Mouse (Mus musculus) heart, embryonic 13.5 days (tissue): ENCODE data around the gene Rpgrip1l. TPM values are rescaled to one million over a fixed set of nuclear protein-coding genes. Genes with fewer than 3 reads are reported as not detected.

ENCODE experiments used
- ATAC-seq: fragments of 200-750 bp; cut with Nextera tagmentation; 2 replicates; pipeline ENCODE4 v1.8.0; 2017; ENCODE audit warnings: moderate TSS enrichment; ENCODE audit not compliant: insufficient number of reproducible peaks, low FRiP score, low TSS enrichment; ENCODE audit errors: extremely low read depth
- H3K27ac ChIP-seq: fragments of 300-500 bp; sonication (generic); replicated peaks from 2 replicates; pipeline ENCODE4 v1.5.1; 2015; ENCODE audit warnings: moderate library complexity, mild to moderate bottlenecking, inconsistent platforms
- H3K27me3 ChIP-seq: fragments of 300-500 bp; sonication (generic); replicated peaks from 2 replicates; pipeline ENCODE4 v1.6.1; 2015; ENCODE audit warnings: mild to moderate bottlenecking, inconsistent platforms
- H3K36me3 ChIP-seq: fragments of 300-500 bp; sonication (generic); 2 replicates; pipeline ENCODE4 v1.6.1; 2015; ENCODE audit warnings: mild to moderate bottlenecking, inconsistent platforms
- H3K4me1 ChIP-seq: fragments of 300-500 bp; sonication (generic); 2 replicates; pipeline ENCODE4 v1.6.1; 2015; ENCODE audit warnings: inconsistent platforms
- H3K4me2 ChIP-seq: fragments of 300-500 bp; sonication (generic); 2 replicates; pipeline ENCODE4 v1.6.1; 2015; ENCODE audit warnings: inconsistent platforms, mild to moderate bottlenecking, moderate library complexity
- H3K4me3 ChIP-seq: fragments of 300-500 bp; sonication (generic); 2 replicates; pipeline ENCODE4 v1.5.1; 2015; ENCODE audit warnings: moderate library complexity, mild to moderate bottlenecking, inconsistent platforms
- H3K9ac ChIP-seq: fragments of 300-500 bp; sonication (generic); 2 replicates; pipeline ENCODE4 v1.6.1; 2015; ENCODE audit warnings: inconsistent platforms, mild to moderate bottlenecking, moderate library complexity
- H3K9me3 ChIP-seq: fragments of 300-500 bp; sonication (generic); 2 replicates; pipeline ENCODE4 v1.6.1; 2016; ENCODE audit warnings: inconsistent platforms
- WGBS: fragments of 180-500 bp; shearing (Covaris S2); methylation state at CpG from one replicate; pipeline ENCODE4 v1.1.7; 2015; ENCODE audit warnings: mixed read lengths; 5-methylcytosine and 5-hydroxymethylcytosine counted together
- polyA plus RNA-seq: library from polyadenylated mRNA; unstranded; fragments of >200 nt; fragmentation: Nextera tagmentation; extraction: Ambion mirVana; gene quantifications from 2 replicates; pipeline ENCODE4 v1.2.1, GENCODE M21; 2015

The Rpgrip1l gene
- polyA plus RNA-seq, 1 experiment from 2014 or later, result 6.9 TPM

DNA sequence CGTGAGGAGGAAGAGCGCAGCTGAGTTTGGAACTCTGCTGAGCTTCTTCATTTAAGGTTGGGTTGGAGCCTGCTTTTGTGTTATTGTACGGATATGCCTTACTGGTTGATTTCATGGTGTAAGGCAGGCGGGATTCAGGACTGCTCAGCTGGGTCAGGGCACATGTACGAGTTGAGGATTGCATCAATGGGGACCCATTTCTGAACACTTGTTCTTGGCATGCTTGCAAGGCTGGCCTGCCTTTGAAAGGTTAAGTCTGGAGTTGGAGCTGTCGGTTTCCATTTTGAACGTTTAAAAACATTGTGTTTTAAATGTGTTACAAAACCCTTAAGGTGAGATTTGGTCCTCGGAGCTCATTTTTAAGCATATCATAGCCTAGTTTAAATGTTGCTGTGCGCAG, 16.0 kb upstream of the Rpgrip1l start:
- Histone ChIP-seq H3K9ac (peak overlapping the region; percentile 40; the same call in 1 of the 2 replicates), H3K4me1 (peaks cover 48% of the 10 kb centered on the region), H3K9me3 (no peaks in the 10 kb centered on the region), H3K4me2 (no peak overlapping the region), H3K4me3 (no peak overlapping the region), H3K27ac (peak overlapping the region; percentile 74), H3K27me3 (no peaks in the 10 kb centered on the region), H3K36me3 (peaks cover 22% of the 10 kb centered on the region)
- WGBS, result 77% methylated on average over 9 of the region's 9 CpGs
- no peak for ATAC-seq

DNA sequence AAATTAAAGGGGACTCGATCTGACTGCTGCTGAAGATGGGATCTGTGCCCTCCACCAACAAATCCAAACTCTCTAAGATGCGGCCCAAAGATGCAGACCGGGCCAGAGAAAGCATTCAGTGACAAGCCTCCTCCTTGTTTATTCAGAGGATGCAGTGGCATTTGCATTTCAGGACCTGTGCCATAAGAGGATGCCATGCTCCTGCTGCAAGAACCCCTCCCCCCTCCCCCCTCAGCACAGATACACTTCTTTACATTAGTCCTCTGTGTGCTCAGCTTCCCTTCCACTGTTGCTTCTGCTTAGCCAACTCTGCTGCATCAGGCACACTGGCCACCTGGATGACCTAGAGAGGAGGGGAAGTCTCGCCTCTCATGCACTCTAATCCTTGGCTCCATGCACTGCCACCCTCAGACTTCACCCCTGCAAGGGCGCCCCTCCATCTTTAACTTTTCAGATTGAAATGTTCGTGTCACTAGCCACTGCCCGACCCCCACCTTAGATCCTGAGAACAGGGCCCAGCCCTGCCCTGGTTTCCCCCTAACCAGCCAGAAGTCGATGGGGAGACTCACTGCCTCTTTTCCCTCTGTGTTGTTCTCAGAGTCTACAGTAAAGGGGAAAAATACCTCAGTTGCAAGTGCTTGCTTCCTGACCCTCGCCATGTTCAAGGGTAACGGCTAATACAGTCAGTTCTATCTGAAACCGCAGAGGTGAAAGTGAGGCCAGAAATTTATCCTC, 14.6 kb upstream of the Rpgrip1l start:
- Histone ChIP-seq H3K27ac (no peak overlapping the region), H3K4me2 (no peak overlapping the region), H3K4me1 (peaks cover 54% of the 10 kb centered on the region), H3K36me3 (peaks cover 22% of the 10 kb centered on the region), H3K9me3 (no peaks in the 10 kb centered on the region), H3K27me3 (no peaks in the 10 kb centered on the region), H3K4me3 (no peak overlapping the region), H3K9ac (no peak overlapping the region)
- no peak for ATAC-seq
- WGBS, result 78% methylated on average over 11 of the region's 11 CpGs

DNA sequence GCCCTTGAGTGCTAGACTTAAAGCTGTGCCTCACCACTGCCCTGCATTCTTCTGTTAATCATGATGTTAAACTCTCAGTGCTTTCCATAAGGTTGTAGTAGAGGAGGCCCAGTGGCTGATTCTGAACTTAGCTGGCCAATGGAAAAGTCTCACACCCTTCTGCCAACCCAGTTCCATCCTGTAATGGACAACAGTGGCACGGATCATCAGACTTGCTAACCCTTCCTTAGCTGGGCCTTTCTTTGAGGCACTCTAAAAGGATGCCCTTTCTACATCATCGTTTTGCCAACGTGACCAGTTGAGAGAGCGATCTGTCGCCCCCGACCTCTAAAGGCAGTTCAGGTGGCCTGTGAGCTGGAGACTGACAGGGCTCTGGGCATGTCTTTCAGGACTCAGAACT, 13.9 kb upstream of the Rpgrip1l start:
- H3K36me3 ChIP-seq, result peaks cover 22% of the 10 kb centered on the region
- H3K4me1 ChIP-seq, result peaks cover 50% of the 10 kb centered on the region
- 80% methylated on average over 6 of the region's 6 CpGs for WGBS
- H3K9ac ChIP-seq, result no peak overlapping the region
- no peaks in the 10 kb centered on the region for H3K27me3 ChIP-seq
- no peak overlapping the region for H3K4me2 ChIP-seq
- no peak overlapping the region for H3K27ac ChIP-seq
- ATAC-seq, result no peak
- no peak overlapping the region for H3K4me3 ChIP-seq
- no peaks in the 10 kb centered on the region for H3K9me3 ChIP-seq

DNA sequence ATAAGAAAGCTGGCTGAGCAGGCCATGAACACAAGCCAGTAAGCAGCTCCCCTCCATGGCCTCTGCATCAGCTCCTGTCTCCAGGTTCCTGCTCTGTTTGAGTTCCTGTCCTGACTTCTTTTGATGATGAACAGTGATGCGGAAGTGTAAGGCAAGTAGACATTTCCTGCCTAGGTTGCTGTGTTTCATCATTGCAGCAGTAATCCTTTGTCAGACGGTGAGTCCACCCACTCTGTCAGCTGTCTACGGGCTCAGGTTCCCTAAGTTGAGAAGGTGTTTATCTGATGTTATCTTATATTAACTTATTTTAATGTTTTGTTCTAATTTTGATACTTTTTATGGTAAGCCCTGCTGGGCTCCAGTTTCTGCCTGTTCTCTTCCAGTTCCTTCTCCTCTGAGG, 13.0 kb upstream of the Rpgrip1l start:
- Histone ChIP-seq H3K27me3 (no peaks in the 10 kb centered on the region), H3K9ac (no peak overlapping the region), H3K4me3 (no peak overlapping the region), H3K4me2 (no peak overlapping the region), H3K27ac (no peak overlapping the region), H3K36me3 (peaks cover 22% of the 10 kb centered on the region), H3K9me3 (no peaks in the 10 kb centered on the region), H3K4me1 (peaks cover 41% of the 10 kb centered on the region)
- ATAC-seq, result no peak
- 53% methylated on average over 3 of the region's 3 CpGs for WGBS

DNA sequence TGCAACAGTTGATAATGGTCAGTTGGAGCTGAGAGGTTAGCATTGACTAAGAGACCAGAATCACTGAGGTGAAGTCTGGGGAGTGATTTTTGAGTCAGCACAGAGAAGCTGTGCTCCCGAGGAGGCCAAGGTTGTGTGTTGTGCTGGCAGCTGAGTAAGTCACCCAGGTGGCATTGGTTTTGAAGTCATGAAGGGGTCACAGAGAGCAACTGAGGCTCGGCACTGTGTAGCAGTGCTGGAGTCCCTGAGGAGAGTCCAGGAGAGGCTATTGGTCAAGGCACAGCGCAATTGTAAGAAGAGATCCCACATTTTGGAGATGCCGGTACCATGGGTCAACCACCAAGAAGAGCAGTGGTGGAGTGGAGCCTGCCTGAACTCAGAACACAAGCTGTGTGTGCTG, 11.9 kb upstream of the Rpgrip1l start:
- no peaks in the 10 kb centered on the region for H3K27me3 ChIP-seq
- no peak overlapping the region for H3K4me3 ChIP-seq
- no peak for ATAC-seq
- H3K36me3 ChIP-seq, result peaks cover 25% of the 10 kb centered on the region
- no peak overlapping the region for H3K4me2 ChIP-seq
- H3K4me1 ChIP-seq, result peaks cover 30% of the 10 kb centered on the region
- no peaks in the 10 kb centered on the region for H3K9me3 ChIP-seq
- 89% methylated on average over 4 of the region's 4 CpGs for whole genome bisulfite sequencing
- no peak overlapping the region for H3K9ac ChIP-seq
- H3K27ac ChIP-seq, result no peak overlapping the region

DNA sequence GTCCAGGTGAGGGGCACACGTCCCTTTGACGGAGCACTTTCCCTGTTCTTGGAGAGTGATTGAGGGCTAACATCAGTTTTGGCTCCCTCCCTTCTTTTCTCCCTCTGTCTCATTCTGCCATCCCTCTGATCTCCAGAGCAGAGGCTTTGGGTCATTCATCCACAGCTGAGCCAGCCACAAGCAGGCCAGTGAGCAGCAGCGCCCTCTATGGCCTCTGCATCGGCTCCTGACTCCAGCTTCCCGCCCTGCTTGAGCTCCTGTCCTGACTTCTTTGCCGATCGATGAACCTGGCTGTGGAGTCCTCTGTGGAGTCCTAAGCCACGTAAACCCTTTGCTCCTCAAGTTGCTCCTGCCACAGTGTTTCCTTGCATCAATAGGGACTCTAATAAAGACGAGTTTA, 11.2 kb upstream of the Rpgrip1l start:
- peak overlapping the region; percentile 33; the same call in 1 of the 2 replicates for H3K9ac ChIP-seq
- H3K4me3 ChIP-seq, result no peak overlapping the region
- peaks cover 23% of the 10 kb centered on the region for H3K4me1 ChIP-seq
- no peak for ATAC-seq
- 72% methylated on average over 9 of the region's 9 CpGs for WGBS
- H3K9me3 ChIP-seq, result no peaks in the 10 kb centered on the region
- H3K4me2 ChIP-seq, result no peak overlapping the region
- peaks cover 27% of the 10 kb centered on the region for H3K36me3 ChIP-seq
- H3K27me3 ChIP-seq, result no peaks in the 10 kb centered on the region
- H3K27ac ChIP-seq, result peak overlapping the region; percentile 50; the same call in 1 of the 2 replicates

DNA sequence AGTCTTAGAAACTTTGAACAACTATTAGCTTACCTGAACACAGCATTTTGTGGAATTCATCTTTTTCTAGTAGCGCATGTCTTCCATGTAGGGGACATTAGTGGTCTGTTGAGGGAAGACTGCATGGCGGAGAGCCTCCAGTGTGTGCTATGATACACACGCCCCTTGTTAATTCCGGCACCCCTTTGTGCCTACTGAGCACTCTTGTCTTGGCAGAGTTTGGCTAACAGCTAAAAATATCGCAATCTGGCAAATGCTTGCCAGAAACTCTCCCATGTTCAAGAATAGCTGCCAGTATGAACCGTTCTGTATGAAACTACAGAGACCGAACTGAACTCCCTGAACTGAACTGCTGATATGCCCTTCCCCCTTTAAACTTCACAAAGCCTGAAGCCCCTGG, 10.4 kb upstream of the Rpgrip1l start:
- Histone ChIP-seq H3K9me3 (no peaks in the 10 kb centered on the region), H3K9ac (peak overlapping the region; percentile 33; the same call in 1 of the 2 replicates), H3K36me3 (peaks cover 31% of the 10 kb centered on the region), H3K4me1 (peaks cover 17% of the 10 kb centered on the region), H3K27ac (peak overlapping the region; percentile 50; the same call in 1 of the 2 replicates), H3K4me2 (peak overlapping the region; percentile 11; the same call in 1 of the 2 replicates), H3K4me3 (no peak overlapping the region), H3K27me3 (no peaks in the 10 kb centered on the region)
- no peak for ATAC-seq
- 52% methylated on average over 7 of the region's 7 CpGs for WGBS

DNA sequence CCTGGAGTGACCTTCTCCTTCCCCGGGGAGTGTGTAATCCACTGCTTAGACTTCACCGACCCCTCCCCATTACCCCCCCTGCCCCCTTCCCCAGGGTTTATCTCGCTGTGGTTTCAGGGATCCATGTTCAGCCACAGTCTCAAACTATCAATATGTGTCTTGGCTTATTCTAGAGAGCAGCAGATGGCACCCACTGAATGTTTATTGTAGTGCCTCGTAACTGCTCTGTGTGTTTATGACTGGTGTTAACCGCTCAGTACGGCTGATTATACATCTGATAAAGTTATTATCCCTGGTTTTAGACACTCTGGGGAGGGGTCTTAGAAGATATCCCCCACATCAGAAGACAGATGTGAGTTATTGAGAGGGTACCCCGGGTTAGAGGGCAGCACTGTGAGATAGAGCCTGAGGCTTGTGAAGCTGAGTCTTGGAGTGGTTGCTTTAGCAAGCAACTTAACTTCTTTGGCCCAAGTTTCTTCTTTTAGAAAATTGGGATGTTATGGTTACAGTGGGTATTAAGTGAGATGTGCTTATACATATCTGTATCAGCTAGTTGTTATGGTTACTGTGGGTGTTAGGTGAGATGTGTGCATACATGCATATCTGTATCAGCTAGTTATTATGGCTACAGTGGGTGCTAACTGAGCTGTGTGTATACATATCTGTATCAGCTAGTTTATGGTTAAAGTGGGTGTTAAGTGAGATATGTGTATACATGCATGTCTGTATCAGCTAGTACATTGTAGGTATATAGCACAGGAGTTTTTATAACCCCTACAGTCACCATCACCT, 6.1 kb upstream of the Rpgrip1l start:
- Histone ChIP-seq H3K27ac (no peak overlapping the region), H3K9ac (no peak overlapping the region), H3K9me3 (no peaks in the 10 kb centered on the region), H3K4me2 (no peak overlapping the region), H3K4me3 (no peak overlapping the region), H3K4me1 (peaks cover 24% of the 10 kb centered on the region), H3K27me3 (no peaks in the 10 kb centered on the region), H3K36me3 (peaks cover 18% of the 10 kb centered on the region)
- ATAC-seq, result no peak
- WGBS, result 77% methylated on average over 7 of the region's 7 CpGs

DNA sequence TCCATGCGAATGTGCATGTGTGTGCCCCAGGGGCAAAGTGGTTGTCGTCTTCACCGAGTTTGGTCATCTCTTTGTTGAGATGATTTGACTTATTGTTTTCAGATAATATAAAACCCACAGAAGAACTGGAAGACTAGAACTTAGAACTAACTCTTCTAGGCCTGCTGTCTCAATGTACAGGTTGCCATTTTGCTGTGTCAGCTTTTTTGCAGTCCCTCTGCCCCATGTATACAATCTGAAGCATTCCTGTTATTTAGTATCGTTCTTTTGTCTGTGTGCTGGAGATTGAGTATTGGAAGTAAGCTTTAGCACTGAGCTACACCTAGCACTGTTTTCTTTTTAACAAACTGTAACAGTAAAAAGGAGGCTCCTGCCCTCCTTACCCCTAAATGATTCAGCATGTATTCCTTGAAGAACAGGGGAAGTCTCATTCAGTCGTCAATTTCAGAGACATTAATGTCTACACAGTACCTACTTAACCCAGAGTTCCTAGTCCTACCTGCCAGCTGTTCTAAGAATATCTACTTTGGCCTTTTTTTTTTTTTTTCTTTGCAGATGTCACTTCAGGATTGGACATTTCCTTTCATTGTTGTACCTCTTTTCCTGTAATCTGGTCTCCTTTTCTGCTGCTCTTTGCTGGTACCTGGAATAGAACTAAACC, 4.6 kb upstream of the Rpgrip1l start:
- H3K4me1 ChIP-seq, result peaks cover 15% of the 10 kb centered on the region
- peaks cover 18% of the 10 kb centered on the region for H3K36me3 ChIP-seq
- no peak overlapping the region for H3K9ac ChIP-seq
- H3K4me3 ChIP-seq, result no peak overlapping the region
- H3K27ac ChIP-seq, result no peak overlapping the region
- no peaks in the 10 kb centered on the region for H3K27me3 ChIP-seq
- H3K4me2 ChIP-seq, result no peak overlapping the region
- no peak for ATAC-seq
- 89% methylated on average over 5 of the region's 5 CpGs for WGBS
- H3K9me3 ChIP-seq, result no peaks in the 10 kb centered on the region

DNA sequence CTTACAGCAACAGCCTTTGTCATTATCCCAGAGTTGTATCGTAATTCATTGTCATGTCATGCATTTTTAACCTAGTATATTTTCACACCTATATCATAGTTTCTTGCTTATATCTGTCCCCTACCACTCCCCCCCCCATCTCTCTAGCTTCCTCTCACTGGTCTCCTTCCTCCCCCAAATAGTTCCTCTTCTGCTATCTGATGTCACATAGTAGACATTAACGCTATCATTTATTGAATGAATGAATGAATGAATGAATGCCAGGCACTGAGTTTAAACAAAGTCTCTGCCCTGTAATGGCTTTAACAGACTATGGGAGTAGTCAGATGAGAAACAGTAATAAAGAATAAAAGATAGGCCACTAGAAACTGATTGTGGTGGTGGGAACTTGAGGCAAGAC, 720 bp downstream of the Rpgrip1l start:
- H3K27me3 ChIP-seq, result no peaks in the 10 kb centered on the region
- no peak for ATAC-seq
- peak overlapping the region; percentile 83 for H3K4me3 ChIP-seq
- peaks cover 23% of the 10 kb centered on the region for H3K4me1 ChIP-seq
- 69% methylated on average over 2 of the region's 2 CpGs for WGBS
- H3K4me2 ChIP-seq, result peak overlapping the region; percentile 78
- peak overlapping the region; percentile 81 for H3K9ac ChIP-seq
- H3K27ac ChIP-seq, result no peak overlapping the region
- no peaks in the 10 kb centered on the region for H3K9me3 ChIP-seq
- H3K36me3 ChIP-seq, result peaks cover 8% of the 10 kb centered on the region
